Mouse (Mus musculus): Measurements from ENCODE around the gene Wrap73. TPM values are rescaled to one million over a fixed set of nuclear protein-coding genes. Genes with fewer than 3 reads are reported as not detected.
A peak's percentile ranks its signal among the peaks of the same experiment; 100 is the strongest.

Wrap73 gene
- polyA plus RNA-seq, 1 experiment from 2014 or later, result 46.3 TPM

DNA sequence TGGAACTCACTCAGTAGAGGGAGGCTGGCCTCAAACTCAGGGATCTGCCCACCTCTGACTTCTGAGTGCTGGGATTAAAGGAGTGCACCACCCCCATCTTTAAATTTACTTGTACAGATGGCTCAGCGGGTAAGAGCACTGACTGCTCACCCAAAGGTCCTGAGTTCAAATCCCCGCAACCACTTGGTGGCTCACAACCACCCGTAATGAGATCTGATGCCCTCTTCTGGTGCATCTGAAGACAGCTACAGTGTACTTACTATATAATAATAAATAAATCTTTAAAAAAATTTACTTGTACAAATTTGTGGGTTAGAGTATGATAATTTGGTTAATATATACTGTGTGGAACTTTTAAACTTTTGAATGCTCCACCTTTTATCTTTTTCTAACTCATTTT is 2.5 kb downstream of the Wrap73 start:
- H3K4me1 ChIP-seq (ENCODE audit: control insufficient read depth, insufficient read depth, low read length), result peaks cover 18% of the 10 kb centered on the region
- H3K36me3 ChIP-seq (ENCODE audit: control insufficient read depth, insufficient read depth, low read length), result peaks cover 5% of the 10 kb centered on the region
- no peak overlapping the region for H3K4me2 ChIP-seq
- H3K27ac ChIP-seq (ENCODE audit: low read depth, low read length), result no peak overlapping the region
- DNase-seq (ENCODE audit: low spot score, missing footprints), result peak; percentile 8
- H3K27me3 ChIP-seq (ENCODE audit: control insufficient read depth, insufficient read depth, low read length), result peaks cover 22% of the 10 kb centered on the region
- no peak overlapping the region for H3K4me3 ChIP-seq (ENCODE audit: low read depth, low read length)
- WGBS, result 83% methylated on average over 3 of the region's 3 CpGs
- H3K9ac ChIP-seq (ENCODE audit: low read length), result no peak overlapping the region
- no peaks in the 10 kb centered on the region for H3K9me3 ChIP-seq (ENCODE audit: control insufficient read depth, low read length)
- ATAC-seq (ENCODE audit: low FRiP score), result no peak

DNA sequence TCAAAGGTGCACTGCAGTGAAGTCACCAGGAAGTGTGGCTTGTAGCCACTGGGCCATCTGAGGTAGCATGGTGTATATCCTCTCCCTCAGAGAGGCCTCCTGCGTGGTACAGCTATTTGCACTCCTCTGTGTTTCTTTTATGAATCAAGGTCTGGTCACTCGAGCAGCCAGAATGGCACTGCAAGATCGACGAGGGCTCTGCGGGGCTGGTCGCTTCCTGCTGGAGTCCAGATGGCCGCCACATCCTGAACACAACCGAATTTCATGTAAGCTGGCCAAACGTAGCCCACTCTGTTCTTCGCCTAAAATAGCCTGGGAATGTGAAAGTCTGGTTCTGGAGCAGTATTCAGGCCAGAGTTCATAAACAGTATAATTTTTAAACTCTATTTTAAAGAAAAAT is 4.2 kb downstream of the Wrap73 start:
- 86% methylated on average over 10 of the region's 10 CpGs for WGBS
- Histone ChIP-seq H3K4me1 (ENCODE audit: control insufficient read depth, insufficient read depth, low read length) (peaks cover 7% of the 10 kb centered on the region), H3K36me3 (ENCODE audit: control insufficient read depth, insufficient read depth, low read length) (peaks cover 5% of the 10 kb centered on the region), H3K4me2 (no peak overlapping the region), H3K27me3 (ENCODE audit: control insufficient read depth, insufficient read depth, low read length) (peaks cover 6% of the 10 kb centered on the region), H3K4me3 (ENCODE audit: low read depth, low read length) (no peak overlapping the region), H3K9me3 (ENCODE audit: control insufficient read depth, low read length) (no peaks in the 10 kb centered on the region), H3K9ac (ENCODE audit: low read length) (no peak overlapping the region), H3K27ac (ENCODE audit: low read depth, low read length) (no peak overlapping the region)
- no peak for ATAC-seq (ENCODE audit: low FRiP score)
- peak; percentile 21 for DNase-seq (ENCODE audit: low spot score, missing footprints)

DNA sequence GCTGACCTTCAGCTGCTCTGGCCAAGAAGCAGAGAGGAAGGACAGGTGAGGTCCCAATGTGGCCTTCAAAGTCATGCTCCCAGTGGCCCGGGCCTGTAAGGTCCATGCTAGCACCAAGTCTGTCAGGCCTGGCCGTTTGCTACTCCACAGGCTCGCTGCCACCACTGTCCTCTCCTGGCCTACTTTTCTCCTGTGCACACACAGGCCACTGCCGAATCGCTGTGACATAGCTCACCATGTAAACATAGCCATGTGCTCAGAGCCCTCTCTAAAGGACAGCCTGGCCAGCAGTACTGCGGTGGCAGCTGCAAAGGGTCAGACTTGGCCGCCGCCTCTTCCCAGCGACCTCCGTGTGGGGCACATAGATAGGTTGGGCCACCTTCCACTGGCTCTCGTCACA is 11.9 kb downstream of the Wrap73 start:
- H3K9ac ChIP-seq (ENCODE audit: low read length), result no peak overlapping the region
- no peaks in the 10 kb centered on the region for H3K27me3 ChIP-seq (ENCODE audit: control insufficient read depth, insufficient read depth, low read length)
- H3K36me3 ChIP-seq (ENCODE audit: control insufficient read depth, insufficient read depth, low read length), result peaks cover 18% of the 10 kb centered on the region
- H3K4me3 ChIP-seq (ENCODE audit: low read depth, low read length), result no peak overlapping the region
- DNase-seq (ENCODE audit: low spot score, missing footprints), result no peak
- peaks cover under 1% of the 10 kb centered on the region for H3K4me1 ChIP-seq (ENCODE audit: control insufficient read depth, insufficient read depth, low read length)
- H3K27ac ChIP-seq (ENCODE audit: low read depth, low read length), result no peak overlapping the region
- no peak for ATAC-seq (ENCODE audit: low FRiP score)
- 75% methylated on average over 11 of the region's 11 CpGs for WGBS
- H3K9me3 ChIP-seq (ENCODE audit: control insufficient read depth, low read length), result no peaks in the 10 kb centered on the region
- H3K4me2 ChIP-seq, result no peak overlapping the region

DNA sequence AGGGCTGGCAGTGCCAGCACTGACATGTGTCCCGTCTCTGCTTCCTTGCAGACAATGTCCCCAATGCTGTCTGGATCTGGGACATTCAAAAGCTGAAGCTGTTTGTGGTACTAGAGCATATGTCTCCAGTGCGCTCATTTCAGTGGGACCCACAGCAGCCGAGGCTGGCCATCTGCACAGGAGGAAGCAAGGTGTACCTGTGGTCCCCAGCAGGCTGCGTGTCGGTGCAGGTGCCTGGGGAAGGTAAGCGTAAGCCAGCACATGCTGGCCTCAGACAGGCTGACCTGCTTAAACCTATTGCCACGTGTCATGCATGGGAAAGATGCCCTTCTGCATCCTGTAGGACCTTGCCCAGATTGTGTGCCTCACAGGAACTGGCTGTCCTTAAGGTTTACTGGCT is 13.9 kb downstream of the Wrap73 start:
- no peak overlapping the region for H3K27ac ChIP-seq (ENCODE audit: low read depth, low read length)
- 87% methylated on average over 7 of the region's 7 CpGs for WGBS
- H3K4me2 ChIP-seq, result no peak overlapping the region
- DNase-seq (ENCODE audit: low spot score, missing footprints) (no peak), ATAC-seq (ENCODE audit: low FRiP score) (no peak)
- H3K27me3 ChIP-seq (ENCODE audit: control insufficient read depth, insufficient read depth, low read length), result no peaks in the 10 kb centered on the region
- no peak overlapping the region for H3K9ac ChIP-seq (ENCODE audit: low read length)
- H3K36me3 ChIP-seq (ENCODE audit: control insufficient read depth, insufficient read depth, low read length), result peaks cover 15% of the 10 kb centered on the region
- H3K4me1 ChIP-seq (ENCODE audit: control insufficient read depth, insufficient read depth, low read length), result peaks cover 9% of the 10 kb centered on the region
- no peak overlapping the region for H3K4me3 ChIP-seq (ENCODE audit: low read depth, low read length)
- H3K9me3 ChIP-seq (ENCODE audit: control insufficient read depth, low read length), result no peaks in the 10 kb centered on the region

DNA sequence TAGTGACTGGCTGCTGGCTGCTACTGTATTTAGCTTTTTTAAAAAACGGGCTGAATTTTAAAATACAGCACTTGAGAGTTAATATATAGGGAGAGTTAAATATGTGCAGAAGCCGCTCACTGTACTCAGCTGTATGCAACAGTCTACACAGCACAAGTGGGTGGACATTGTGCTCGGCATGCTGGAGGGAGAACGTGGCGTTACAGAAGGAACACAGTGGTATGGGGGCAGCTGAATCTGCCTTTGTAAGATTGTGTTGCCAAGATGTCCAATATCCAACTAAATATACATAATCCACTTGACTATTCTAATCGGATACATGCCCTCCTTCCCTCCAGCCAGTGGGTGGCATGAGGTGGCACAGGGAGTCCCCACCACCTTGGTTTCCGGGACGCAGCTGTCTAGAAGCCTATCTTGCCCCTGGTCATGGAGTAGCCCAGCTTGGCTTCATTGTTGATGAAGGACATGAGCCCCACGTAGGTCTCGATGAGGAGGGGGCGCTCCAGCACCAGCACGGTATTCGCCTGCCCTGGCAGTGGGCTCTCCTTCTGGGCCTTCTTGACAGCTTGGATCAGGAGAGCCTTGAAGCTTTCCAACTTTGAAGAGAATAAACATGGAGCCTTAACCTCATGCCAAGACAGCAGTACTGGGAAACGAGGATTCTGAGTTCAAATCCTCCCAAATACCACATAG is 15.9 kb downstream of the Wrap73 start:
- Histone ChIP-seq H3K27me3 (ENCODE audit: control insufficient read depth, insufficient read depth, low read length) (no peaks in the 10 kb centered on the region), H3K27ac (ENCODE audit: low read depth, low read length) (no peak overlapping the region), H3K9ac (ENCODE audit: low read length) (no peak overlapping the region), H3K9me3 (ENCODE audit: control insufficient read depth, low read length) (no peaks in the 10 kb centered on the region), H3K4me3 (ENCODE audit: low read depth, low read length) (no peak overlapping the region), H3K4me2 (no peak overlapping the region), H3K36me3 (ENCODE audit: control insufficient read depth, insufficient read depth, low read length) (peaks cover 9% of the 10 kb centered on the region; the same call in 1 of the 2 replicates), H3K4me1 (ENCODE audit: control insufficient read depth, insufficient read depth, low read length) (peaks cover 13% of the 10 kb centered on the region)
- ATAC-seq (ENCODE audit: low FRiP score) (no peak), DNase-seq (ENCODE audit: low spot score, missing footprints) (no peak)
- 97% methylated on average over 14 of the region's 14 CpGs for WGBS

DNA sequence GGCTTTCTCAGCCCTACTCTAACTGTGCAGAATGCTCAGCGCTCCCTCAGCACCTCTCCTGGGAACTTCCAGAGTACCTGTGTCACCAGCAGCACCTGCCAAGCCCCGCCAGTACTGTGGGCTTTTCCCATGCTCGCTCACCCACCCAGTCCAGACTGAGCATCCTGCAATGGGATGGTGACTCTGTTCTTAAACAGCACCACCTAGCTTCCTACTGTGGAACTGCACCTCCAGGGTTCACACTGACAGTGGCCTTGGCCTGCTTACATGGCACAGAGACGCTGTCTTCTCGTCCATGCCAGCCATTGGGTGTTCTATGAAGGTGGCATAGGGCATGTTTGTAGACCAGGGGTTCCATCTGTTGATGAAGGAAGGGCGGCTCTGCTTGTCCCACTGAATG is 16.8 kb downstream of the Wrap73 start:
- Histone ChIP-seq H3K27me3 (ENCODE audit: control insufficient read depth, insufficient read depth, low read length) (no peaks in the 10 kb centered on the region), H3K9me3 (ENCODE audit: control insufficient read depth, low read length) (no peaks in the 10 kb centered on the region), H3K36me3 (ENCODE audit: control insufficient read depth, insufficient read depth, low read length) (peaks cover 9% of the 10 kb centered on the region; the same call in 1 of the 2 replicates), H3K9ac (ENCODE audit: low read length) (no peak overlapping the region), H3K27ac (ENCODE audit: low read depth, low read length) (no peak overlapping the region), H3K4me1 (ENCODE audit: control insufficient read depth, insufficient read depth, low read length) (peaks cover 13% of the 10 kb centered on the region), H3K4me2 (no peak overlapping the region), H3K4me3 (ENCODE audit: low read depth, low read length) (no peak overlapping the region)
- peak; percentile 98 for DNase-seq (ENCODE audit: low spot score, missing footprints)
- ATAC-seq (ENCODE audit: low FRiP score), result peak; percentile 6
- WGBS, result 16% methylated on average over 6 of the region's 6 CpGs

DNA sequence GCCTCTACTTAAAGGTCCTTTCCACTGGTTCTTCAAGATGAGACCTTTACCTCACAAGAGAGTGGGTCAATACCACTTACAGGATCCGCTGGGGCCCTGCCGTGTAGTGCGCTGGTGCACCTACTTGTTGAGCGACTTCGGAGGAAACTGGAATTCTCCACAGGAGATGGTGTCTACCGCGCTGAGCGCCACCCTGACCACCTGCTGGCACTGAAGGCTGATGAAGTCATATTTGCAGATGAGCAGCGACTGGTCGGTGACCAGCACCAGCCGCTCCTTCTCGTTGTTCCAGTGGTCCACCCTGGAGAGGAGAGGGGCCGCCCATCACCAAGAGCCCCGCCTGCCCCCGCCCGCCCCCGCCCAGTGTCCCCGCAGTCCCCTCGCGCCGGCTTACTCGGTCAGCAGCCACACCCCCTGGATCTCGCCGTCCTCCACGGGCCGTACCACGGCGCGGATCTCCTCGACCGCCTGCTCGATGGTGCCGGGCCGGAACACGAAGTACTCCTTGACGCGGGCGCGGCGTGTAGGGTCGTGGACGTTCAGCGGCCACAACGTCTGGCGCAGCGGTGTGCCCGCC is 17.9 kb downstream of the Wrap73 start:
- Histone ChIP-seq H3K4me1 (ENCODE audit: control insufficient read depth, insufficient read depth, low read length) (peaks cover 13% of the 10 kb centered on the region), H3K4me2 (peak overlapping the region; percentile 77), H3K9ac (ENCODE audit: low read length) (peak overlapping the region; percentile 81), H3K36me3 (ENCODE audit: control insufficient read depth, insufficient read depth, low read length) (peaks cover 9% of the 10 kb centered on the region; the same call in 1 of the 2 replicates), H3K27ac (ENCODE audit: low read depth, low read length) (peak overlapping the region; percentile 48; the same call in 1 of the 2 replicates), H3K4me3 (ENCODE audit: low read depth, low read length) (peak overlapping the region; percentile 94), H3K27me3 (ENCODE audit: control insufficient read depth, insufficient read depth, low read length) (no peaks in the 10 kb centered on the region), H3K9me3 (ENCODE audit: control insufficient read depth, low read length) (no peaks in the 10 kb centered on the region)
- WGBS, result 2% methylated on average over 47 of the region's 47 CpGs
- ATAC-seq (ENCODE audit: low FRiP score) (peak; percentile 59), DNase-seq (ENCODE audit: low spot score, missing footprints) (peak; percentile 90)

DNA sequence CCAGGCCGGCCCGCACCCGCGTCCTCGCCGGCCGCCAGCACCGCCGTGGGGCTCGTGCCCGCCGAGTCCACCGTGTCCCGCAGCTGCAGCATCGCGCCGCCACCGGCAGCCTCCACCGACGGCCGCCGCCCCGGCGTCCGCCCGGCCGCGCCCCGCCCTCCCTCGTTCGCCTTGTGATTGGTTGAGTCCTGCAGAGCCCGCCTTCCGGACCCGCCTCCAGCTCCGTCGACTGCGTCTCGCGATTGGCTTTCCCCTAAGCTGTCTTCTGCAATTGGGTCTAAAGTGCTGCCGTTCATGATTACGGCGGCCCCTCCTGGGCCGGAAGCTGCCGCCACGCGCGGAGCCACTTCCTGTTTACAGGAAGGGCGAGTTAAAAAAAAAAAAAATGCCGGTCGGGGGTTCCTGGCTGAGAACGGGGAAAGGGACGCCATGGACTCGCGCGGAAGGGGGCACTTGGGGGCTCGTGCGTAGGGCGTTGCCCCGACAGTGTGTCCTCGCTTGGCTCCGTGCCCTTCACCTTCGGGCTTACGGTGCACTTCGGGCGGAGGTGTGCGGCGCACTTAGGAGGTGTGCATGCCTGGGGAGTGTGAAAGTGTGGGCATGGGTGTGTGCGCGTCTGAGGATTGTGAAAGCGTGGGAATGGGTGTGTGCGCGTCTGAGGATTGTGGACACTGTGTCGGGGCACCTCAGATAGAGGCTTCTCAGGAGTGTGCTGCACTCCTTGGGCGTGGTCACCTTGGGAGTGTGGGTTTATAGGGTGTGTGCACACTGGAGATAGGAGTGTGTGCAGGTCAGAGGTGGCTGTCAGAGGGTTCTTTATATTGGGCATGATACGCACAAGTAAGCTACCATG is 18.6 kb downstream of the Wrap73 start, which contains the start of gene Tprgl:
TSS of gene Tprgl (minus strand) at position 129 of the 853 bp plus-strand sequence.
- no peaks in the 10 kb centered on the region for H3K9me3 ChIP-seq (ENCODE audit: control insufficient read depth, low read length)
- peak within 1 kb of the TSS; percentile 48; the same call in 1 of the 2 replicates for H3K27ac ChIP-seq (ENCODE audit: low read depth, low read length)
- ATAC-seq (ENCODE audit: low FRiP score), result peak; percentile 95
- H3K36me3 ChIP-seq (ENCODE audit: control insufficient read depth, insufficient read depth, low read length), result peaks cover 9% of the 10 kb centered on the region; the same call in 1 of the 2 replicates
- no peaks in the 10 kb centered on the region for H3K27me3 ChIP-seq (ENCODE audit: control insufficient read depth, insufficient read depth, low read length)
- H3K9ac ChIP-seq (ENCODE audit: low read length), result peak within 1 kb of the TSS; percentile 81
- H3K4me2 ChIP-seq, result peak within 1 kb of the TSS; percentile 77
- peak; percentile 99 for DNase-seq (ENCODE audit: low spot score, missing footprints)
- WGBS, result 1% methylated on average over 75 of the region's 75 CpGs
- H3K4me3 ChIP-seq (ENCODE audit: low read depth, low read length), result peak within 1 kb of the TSS; percentile 94
- peaks cover 13% of the 10 kb centered on the region for H3K4me1 ChIP-seq (ENCODE audit: control insufficient read depth, insufficient read depth, low read length)
